Mouse (Mus musculus): Measurements from ENCODE around the gene Myh7b.

The Myh7b gene

DNA sequence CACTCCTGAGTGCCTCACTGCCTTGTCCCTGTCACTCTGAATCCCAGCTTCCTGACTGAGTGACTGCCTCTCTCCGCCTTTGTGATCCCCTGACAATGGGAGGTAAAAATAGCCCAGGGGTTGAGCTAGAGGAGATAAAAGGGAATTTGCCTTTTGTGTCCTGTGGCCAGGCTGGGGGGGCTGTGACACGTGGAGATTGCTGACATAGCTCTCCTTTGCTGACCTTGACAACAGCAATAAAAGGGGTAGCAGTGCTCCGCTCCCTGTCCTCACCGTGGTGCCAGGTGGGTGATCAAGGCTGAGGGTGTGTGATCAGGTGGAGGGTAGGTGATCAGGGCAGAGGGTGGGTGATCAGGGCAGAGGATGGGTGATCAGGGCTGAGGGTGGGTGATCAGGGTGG, at the start of gene Myh7b:
TSS of gene Myh7b (plus strand) at position 235 of the 400 bp plus-strand sequence.
- DNase-seq, result no peak

DNA sequence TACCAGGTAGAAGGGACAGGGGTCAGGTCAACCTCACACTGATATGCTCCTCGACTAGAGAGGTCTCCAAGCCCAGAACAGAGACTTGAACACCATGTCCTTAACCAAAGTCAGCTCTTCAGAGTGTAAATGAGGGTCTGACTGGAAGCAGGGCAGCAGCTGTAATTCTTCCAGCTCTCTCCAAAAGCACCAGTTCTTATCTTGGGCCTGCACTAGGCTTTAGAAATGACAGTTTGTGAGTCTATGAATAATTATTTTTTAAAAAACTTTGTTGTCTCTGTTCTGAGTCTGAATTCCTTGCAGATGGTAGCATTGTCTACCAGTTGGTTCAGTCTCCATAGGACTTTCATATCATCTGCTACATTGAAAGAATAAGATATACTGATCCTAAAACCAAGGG, 48.8 kb upstream of the Myh7b start:
- DNase-seq, result no peak

DNA sequence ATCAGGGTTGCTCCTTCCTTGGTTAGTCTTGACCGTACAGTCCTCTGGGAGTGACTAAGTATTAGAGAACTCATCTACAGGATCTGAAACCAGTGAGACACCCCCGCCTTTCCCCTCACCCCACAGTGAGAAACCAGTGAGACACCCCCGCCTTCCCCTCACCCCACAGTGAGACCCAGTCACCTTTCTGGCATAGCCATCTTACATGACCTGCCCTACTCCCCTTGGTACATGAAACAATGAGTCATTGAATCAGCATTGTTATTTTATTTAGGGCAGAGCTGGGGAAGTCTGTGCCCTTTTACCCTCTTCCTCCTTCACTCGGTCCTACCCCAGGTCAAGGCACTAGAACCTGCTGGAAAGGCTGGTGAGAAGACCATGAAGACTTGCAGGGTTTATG, 48.1 kb upstream of the Myh7b start:
- DNase-seq, result no peak

DNA sequence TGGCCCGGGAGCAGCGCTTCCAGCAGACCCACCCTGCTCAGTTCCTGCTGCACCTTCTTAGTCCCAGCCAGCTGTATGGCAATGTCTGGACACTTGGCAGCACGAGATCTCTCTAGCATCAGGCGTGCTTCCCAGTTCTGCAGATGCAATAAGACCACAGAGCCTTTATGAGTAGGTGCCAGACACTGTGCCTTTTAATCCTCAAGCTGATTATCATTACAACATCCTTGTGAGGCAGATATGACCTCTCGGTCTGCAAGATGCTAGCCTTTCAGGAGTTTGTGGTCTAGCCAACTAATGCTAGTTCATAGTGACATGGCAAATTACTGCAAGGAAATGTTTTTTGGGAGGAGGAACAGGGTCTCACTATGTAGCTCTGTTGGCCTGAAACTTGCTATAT, 43.3 kb upstream of the Myh7b start:
- DNase-seq, result no peak

DNA sequence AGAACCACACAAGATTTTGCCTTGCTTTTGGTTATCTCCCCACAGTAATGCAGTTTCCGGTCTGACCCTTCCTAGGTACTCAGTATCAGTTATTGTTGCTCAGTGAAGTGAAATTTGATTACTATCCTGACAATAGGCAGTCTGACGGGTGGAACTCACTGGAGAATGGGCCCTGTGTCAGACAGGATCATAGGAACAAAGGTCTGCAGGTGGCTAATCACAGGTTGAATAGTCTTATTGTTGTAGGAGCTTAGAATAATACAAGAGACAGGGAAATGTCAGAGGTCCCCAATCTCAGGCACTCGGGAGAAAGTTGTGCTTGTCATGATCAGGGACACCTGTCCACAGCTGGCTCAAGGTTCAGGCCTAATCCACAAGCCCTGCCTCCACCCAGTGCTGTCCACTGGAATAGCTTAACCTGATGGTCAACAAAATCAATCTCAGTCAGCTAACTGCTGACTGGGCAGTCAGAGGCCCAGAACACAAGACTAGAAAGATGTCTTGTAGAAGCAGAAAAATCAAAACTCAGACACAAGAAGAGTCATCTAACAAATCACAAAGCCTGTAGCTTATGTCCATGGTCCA, 41.7 kb upstream of the Myh7b start:
- DNase-seq, result no peak

DNA sequence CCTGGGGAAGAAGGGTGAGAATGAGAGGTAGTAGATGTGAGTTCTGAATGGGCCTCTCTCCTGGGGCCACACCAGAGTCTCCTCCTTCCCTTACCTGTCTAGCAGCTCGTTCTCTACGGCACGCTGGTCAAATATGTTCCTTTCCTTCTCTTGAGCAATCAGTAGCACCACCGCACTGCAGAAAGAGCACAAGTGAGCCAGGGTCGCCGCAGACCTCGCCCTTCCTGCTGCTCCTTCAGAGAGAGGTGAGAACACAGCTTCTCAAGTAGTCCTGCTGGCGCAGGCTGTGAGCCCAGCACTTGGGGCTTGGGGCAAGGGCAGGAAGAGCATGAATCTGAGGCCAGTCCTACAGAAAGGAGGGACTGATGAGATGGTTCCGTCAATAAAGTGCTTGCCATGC, 38.0 kb upstream of the Myh7b start:
- no peak for DNase-seq

DNA sequence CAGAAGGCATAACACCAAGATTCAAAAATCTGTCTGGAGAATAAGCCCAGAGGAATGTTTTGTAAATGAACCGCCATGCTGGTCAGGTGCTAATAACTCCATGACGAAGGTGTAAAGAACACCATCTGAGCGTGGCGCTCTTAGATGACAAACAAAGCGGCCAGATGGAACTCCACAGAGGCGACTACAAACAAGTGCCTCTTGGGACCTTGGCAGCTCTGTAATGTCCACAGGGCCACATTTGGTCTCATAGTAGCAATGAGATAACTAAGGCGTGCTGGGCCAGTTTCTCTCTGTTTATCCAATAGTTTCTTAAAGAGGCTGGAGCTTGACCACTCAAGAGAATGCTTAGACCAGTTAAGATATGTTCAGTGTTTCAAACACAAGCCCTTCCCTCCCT, 37.0 kb upstream of the Myh7b start:
- no peak for DNase-seq

DNA sequence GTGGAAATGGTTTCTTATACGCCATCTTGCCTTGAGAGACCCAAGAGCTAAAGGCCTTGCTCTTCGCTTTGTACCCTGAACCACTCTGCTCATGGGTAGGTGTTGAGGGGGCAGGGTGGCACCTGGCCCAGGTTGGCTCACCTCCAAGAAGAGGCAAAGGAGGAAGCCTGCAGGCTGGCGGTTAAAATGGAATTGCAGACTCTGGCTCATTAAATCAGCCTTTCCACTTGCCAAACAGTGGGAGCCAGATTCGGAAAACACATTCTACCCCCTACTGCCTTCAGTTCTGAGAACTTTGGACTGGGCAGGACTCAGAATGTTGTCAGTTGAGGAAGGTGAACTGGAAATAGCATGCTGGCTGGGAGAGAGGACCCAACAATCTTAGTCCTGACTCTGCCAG, 36.3 kb upstream of the Myh7b start:
- peak; percentile 10 for DNase-seq

DNA sequence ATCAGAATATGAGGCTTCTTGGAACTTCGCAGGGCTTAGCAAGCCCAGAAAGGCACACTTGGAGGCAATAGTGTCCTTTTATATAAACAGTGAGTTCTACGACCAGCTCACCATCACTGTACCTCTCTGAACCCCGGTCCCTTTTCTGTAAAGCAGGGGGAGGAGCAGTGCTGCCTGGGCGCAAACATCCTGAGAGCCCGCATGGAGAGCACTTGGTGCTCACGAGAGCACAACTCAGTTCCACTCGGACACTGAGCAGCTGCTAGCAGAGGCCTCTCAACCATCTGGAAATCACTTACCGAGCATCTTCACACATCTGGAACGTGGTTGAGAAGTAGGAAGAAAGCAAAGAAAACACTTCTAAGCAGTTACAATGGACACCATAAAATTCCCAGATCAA, 34.4 kb upstream of the Myh7b start:
- no peak for DNase-seq

DNA sequence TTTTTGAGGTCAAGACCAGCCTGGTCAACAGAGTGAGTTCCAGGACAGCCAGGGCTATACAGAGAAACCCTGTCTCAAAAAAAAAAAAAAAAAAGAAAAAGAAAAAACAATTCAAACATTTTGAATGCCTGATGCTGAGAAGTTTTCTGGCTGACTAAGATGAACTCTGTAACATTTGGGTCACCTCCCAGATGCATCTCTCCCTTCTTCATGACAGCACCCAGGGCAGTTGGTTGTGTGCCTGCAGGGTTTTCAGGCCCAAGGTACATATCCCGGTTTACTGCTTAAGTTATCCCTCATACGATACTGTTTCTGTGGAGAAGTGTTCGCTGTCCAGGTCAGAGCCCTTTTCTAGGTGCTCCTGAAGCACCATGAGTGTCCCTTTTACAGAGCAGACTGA, 30.7 kb upstream of the Myh7b start:
- no peak for DNase-seq

DNA sequence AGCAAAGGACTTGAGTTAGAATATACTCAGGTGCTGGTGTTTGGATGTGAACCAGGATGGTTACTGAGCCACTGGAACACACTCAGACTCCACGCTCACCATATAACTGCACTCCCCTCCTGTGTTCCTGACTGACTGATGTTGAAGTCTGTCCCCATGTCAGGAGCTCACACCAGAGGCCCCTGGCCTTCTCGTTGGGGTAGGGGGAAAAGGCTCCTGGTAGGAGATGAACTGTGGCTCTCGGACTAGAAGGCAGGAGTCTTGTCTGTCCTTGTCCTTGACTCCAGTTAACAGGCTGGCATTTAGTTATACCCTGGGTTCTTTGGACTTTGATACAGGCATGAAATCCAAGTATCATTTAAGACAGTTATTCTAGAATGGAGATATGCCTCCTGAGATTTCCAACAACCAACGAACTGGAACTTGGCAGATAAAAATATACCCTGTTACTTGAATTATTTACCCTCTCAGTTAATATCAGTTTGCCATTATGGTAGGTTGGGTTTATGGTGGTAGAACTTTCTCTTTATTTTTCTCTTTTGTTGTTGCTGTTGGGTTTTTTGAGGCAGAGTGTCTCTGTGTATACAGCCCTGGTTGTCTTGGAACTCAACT, 28.5 kb upstream of the Myh7b start:
- no peak for DNase-seq

DNA sequence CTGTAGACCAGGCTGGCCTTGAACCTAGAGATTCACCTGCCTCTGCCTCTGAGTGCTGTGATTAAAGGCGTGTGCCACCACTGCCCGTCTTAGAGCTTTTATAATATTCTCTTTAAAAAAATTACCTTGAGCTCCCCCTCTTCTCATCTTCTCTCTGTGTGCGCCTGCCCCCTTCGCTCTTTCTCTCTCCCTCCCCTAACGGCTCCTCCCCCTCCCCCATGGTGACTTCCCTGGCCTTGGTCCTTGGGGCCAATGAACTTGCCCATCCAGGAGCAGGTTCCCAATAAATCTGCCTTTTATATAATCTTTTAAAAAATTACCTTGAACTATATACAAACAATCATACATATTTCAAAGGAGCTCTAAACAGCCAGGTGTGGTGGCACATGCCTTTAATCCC, 28.0 kb upstream of the Myh7b start:
- DNase-seq, result no peak

DNA sequence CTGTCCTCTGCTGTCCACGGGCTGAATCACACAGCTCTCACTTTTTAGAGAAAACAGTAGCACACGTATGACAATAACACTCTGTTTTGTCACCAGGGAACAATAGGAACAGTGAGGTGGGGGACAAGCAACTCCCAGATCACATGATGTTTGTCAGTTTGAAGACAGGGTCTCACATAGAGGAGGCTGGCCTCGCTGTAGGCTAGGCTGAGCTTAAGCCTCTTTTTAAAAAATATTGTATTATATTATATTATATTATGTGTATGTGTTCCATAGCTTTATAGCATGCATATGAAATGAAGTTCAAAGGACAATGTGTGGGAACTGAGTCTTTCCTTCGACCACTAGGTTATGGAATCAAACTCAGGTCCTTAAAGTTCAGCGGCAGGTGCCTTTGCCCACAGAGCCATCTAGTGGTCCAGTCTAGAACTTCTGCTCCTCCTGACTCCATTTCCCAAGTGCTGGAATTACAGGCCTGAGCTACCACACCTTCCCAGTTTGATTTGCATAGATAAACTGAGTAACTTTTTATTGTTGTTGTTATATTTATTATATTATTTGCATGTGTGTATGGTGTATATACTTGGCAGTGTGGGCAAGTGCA, 27.0 kb upstream of the Myh7b start:
- peak; percentile 26 for DNase-seq

DNA sequence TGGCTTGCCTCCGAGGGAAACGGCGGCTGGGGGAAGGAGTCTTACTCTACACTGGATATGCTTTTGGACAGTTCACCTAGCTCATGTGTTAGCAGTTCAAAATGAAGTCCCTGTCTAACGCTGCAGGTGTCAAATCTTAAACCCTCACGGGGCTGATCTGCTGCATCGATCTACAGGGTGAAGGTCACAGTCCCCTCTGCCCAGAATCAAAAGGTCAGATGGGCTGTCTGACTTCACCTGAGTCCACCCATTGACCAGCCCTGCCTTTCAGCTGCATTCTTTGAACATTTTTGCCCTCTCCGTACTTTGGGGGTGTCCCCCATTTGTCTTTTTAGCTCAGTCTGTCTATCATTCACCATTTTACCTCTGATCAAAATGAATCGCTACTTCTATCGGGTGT, 25.9 kb upstream of the Myh7b start:
- DNase-seq, result no peak

DNA sequence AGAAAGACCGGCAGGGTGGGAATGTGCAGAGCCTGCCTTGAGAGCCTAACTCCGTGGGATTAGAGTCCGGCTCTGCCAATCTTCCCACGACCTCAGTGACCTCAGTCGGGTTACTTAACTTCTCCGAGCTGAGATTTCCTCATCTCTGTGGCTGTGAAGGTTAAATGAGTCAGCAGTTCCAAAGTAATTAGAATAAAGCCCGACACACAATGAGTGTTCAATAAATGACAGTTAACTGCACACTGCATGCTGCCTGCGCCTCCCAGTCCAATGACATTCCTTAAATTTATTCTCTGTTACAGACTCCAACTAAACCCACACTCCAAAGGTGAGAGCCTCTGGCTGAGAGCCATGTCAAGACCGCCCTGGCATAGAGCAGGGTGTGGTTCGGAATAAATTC, 25.5 kb upstream of the Myh7b start:
- DNase-seq, result no peak

DNA sequence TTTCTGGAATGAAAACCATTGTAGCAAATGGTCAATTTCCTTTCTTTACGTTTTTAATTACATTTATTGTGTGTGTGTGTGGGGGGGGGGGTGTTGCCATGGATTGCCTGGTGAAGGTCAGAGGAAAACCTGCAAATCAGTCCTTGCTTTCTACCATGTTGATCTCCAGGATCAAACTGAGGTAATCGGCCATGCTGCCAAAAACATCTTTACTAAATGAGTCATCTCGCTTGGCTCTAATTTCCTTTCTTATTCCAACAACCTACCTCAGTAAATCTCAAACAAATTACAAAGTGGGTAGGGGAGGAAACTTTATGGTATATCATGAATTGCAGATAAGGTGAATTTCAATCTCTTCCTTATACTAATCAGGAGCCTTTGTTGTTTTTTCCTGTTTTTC, 22.9 kb upstream of the Myh7b start:
- no peak for DNase-seq

DNA sequence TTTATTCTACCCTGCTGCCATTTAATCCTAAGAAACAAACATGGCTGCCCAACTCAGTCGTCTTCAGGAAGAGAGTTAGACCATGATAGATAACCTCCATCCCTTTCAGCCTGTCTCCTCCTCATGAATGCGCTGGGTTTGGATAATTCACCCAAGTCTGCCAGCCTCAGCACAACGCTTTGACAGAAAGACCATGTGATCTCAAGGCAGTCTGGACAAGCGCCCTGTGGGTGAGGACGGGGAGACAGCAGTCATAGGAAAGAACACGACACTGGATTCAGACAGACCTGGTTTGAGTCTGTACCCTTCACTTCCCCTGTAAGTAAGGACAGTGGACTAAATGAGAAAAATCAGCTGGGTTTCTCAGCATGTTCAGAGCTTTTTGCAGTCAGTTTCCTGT, 21.5 kb upstream of the Myh7b start:
- no peak for DNase-seq

DNA sequence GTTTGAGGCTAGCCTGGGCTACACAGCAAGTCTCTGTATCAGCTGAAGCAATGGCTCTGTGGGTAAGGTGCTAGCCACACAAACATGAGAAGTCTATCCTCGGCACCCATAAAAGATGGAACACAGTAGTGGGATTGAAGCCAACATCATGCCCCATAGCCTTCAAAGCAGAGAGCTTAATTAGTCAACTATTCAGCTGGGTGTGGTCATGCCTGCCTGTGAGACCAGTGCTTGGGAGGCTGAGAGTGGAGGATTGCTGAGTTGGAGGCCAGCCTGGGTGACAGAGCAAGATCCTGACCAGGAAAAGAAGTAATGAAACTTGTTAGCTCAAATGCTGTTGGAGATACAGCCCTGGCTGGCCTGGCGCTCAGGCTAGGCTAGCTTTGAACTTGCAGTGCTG, 20.1 kb upstream of the Myh7b start:
- no peak for DNase-seq

DNA sequence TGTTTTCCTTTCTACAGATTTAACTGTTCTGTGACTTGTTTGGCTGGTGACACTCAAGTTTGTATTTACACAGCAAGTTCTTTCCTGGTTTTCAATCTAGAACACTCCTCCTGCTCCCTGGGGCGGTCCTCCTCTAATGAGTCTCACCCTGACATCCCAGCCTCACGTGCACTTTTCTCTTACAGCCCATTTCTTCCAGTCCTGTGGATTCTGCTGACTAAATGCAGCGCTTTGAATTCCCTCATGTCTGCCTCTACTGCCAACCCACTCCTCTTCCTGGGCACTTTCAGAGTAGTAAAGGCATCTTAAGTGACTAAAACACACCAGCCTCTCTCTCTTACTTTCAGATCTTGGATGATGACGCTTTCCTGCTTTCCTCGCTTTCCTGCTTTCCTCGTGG, 19.3 kb upstream of the Myh7b start:
- DNase-seq, result no peak

DNA sequence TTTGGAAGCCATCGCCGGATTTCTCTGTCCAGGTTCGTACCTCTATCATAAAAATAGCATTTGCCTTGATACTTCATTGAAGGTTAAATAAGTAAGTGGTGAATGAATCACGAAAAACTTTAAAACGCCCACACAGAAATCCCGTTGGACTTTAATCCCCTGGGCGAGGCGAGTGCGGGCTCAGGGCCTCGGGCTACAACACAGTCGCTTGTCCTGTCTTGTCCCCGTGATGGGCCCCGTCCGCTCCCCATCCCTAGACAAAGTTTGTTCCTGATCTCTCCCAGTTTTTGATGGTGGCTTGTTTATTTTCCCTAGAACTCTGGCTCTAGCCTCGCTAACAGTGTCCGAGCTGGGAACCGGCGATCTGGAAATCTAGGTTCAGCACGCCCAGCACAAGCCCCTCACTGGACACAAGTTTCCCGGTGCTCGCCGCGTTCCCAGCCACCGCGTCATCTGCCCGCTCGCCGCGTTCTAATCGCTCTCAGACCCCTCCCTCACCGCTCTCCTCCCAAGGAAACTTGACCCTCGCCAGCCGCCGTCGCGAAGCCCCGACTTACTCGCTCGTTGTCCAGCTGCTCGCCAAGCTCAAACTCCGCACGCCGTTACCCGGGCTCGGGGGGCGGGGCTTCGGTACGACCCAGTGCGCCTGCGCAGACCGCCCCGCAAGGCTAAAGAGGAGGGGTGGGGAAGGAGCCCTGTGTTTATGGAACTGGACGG, 18.7 kb upstream of the Myh7b start, which contains the start of gene Gss:
TSS of gene Gss (minus strand) at position 674 of the 717 bp plus-strand sequence.
- DNase-seq, result peak; percentile 97

DNA sequence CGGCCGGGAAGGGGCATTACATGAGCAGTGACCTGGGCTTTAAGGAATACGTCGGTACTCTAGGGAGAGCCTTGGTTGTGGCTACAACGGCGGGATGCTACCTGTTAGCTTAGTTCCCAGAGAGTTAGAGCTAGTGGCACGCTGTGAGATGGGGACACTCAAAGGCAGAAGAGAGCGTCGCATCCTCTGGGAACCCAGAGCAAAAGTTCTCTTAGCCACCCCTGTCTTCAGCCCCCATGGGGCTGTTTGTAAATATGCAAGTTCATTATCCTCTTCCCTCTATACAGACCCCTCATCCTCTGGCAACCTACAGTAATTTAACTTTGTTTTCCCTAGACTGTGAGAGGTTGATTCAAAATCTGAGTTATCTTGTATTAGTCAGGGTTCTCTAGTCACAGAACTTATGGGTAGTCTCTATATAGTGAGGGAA, 18.1 kb upstream of the Myh7b start:
- DNase-seq, result no peak

DNA sequence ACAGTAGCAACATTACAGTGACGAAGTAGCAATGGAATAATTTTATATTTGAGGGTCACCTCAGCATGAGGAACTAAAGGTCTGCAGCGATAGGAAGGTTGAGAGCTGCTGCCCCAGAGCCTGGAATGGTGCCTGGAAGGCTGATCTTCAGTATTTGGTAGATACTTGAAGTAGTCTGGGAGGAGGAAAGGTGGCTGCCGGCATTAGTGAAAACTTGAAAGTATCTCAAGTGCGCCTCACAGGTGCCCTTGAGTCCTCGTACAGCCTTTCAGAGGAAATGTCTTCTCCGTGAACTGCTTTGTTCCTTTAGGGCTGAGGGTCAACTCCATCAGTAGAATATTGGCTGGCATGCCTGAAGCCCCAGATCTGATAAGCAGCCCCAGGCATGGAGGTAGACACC, 15.5 kb upstream of the Myh7b start:
- DNase-seq, result no peak

DNA sequence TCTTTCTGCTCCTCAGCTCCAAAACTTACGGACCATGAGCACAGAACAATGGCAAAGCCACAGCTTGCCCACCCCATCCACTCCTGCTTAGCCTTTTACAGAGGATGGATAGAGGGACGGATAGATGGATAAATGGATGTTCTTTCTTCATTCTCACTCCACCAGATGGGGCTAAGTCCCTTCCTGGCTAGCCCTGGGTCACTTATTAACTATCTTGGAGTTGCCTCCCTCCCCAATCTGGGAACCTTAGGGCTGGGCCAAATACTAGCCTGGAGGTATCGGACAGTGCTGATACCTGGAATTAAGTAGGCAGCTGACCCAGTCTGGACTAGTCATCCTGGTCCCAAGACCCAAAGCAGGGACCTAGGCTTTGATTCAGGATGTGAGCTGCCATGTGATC, 7.3 kb upstream of the Myh7b start:
- DNase-seq, result no peak

DNA sequence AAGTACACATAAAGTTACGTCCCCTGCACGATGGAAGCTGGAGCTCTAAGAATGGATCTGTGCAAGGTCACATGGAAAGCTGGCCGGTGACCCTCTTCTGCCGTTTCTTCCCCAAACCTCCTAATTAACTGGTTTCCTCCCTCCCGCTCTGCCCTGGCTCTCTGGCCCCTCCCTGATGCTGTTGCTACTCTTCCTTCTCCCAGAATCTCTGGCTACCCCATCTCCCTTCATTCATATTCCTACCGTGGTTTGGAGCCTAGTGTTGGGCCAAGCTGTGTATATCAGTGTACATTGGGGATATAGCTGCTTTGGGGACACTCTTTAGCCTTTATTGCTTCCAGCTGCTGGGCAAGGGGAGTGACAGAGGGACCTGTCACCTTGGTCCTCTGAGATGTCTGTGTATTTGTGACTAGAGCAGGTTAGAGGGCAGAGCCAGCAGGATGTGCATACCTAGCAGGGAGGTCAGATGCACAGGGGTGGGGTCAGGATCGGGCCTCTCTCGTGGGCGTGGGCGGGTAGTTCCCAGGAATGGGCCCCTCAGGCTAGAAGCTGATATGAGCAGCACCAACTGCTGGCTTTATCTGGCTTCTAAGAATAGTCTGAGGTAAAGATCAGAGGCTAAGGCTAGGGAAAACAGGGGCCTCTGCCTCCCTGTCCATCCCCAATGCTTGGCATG, 6.3 kb upstream of the Myh7b start:
- no peak for DNase-seq

Measured in right cerebral cortex, postnatal 25 days (tissue).